Mouse (Mus musculus) MEL (cell line): ENCODE data around the gene Pld4. TPM values are rescaled to one million over a fixed set of nuclear protein-coding genes. Genes with fewer than 3 reads are reported as not detected.

ENCODE experiments used
- DNase-seq: peaks from one replicate; pipeline ENCODE4 v3.0.0; 2011; ENCODE audit warnings: low read depth, low spot score
- H3K27ac ChIP-seq: 2 replicates; pipeline ENCODE4 v1.5.1; 2012; ENCODE audit warnings: low read depth, mild to moderate bottlenecking, control low read depth, low read length, moderate library complexity; ENCODE audit not compliant: control insufficient read depth
- H3K27me3 ChIP-seq, 2 experiments: fragments of 150-350 bp in 1 of 2; sonication (generic) in 1 of 2; 2 replicates each; pipeline ENCODE4 v1.6.1; 2012; ENCODE audit warnings: low read length in 2 of 2, mild to moderate bottlenecking in 2 of 2, improper control_type of control experiment in 1 of 2, moderate library complexity in 1 of 2; ENCODE audit not compliant: insufficient read depth in 2 of 2, control insufficient read depth in 1 of 2
- H3K36me3 ChIP-seq, 2 experiments: 2 replicates each; pipeline ENCODE4 v1.6.1; 2012 to 2014; ENCODE audit warnings: low read length in 2 of 2, improper control_type of control experiment in 1 of 2, inconsistent platforms in 1 of 2, mild to moderate bottlenecking in 1 of 2; ENCODE audit not compliant: insufficient read depth in 2 of 2, control insufficient read depth in 1 of 2
- H3K4me1 ChIP-seq, 2 experiments: fragments of 150-350 bp in 1 of 2; sonication (generic) in 1 of 2; 2 replicates each; pipeline ENCODE4 v1.6.1; 2012; ENCODE audit warnings: low read length in 2 of 2, improper control_type of control experiment in 1 of 2, mild to moderate bottlenecking in 1 of 2; ENCODE audit not compliant: insufficient read depth in 2 of 2, control insufficient read depth in 1 of 2
- H3K4me3 ChIP-seq, 2 experiments: fragments of 150-350 bp in 1 of 2; sonication (generic) in 1 of 2; 2 replicates each; pipeline ENCODE4 v1.5.1; 2012; ENCODE audit warnings: low read depth in 2 of 2, low read length in 2 of 2, mild to moderate bottlenecking in 2 of 2, moderate library complexity in 2 of 2, control low read depth in 1 of 2, improper control_type of control experiment in 1 of 2; ENCODE audit not compliant: control insufficient read depth in 1 of 2, insufficient read depth in 1 of 2
- H3K79me2 ChIP-seq: 2 replicates; pipeline ENCODE4 v1.6.1; 2012; ENCODE audit warnings: mild to moderate bottlenecking, low read length, moderate library complexity; ENCODE audit not compliant: control insufficient read depth, poor library complexity, insufficient read depth
- H3K9ac ChIP-seq: 2 replicates; pipeline ENCODE4 v1.6.1; 2012; ENCODE audit warnings: low read depth, mild to moderate bottlenecking, control low read depth, low read length, moderate library complexity; ENCODE audit not compliant: control insufficient read depth, poor library complexity, severe bottlenecking
- H3K9me3 ChIP-seq: fragments of 150-350 bp; sonication (generic); replicated peaks from 2 replicates; pipeline ENCODE4 v1.6.1; 2012; ENCODE audit warnings: mild to moderate bottlenecking, low read length, improper control_type of control experiment, moderate library complexity; ENCODE audit not compliant: insufficient read depth
- CHD2 ChIP-seq: IDR thresholded peaks from 2 replicates; pipeline ENCODE4 v1.6.1; 2011; ENCODE audit warnings: low read length, improper control_type of control experiment
- CTCF ChIP-seq, 3 experiments: IDR thresholded peaks in 2 of 3; conservative IDR thresholded peaks in 1 of 3; 2 replicates each; pipeline ENCODE4 v1.5.1; 2011 to 2012; ENCODE audit warnings: low read length in 3 of 3, low read depth in 2 of 3, mild to moderate bottlenecking in 2 of 3, improper control_type of control experiment in 1 of 3, inconsistent platforms in 1 of 3, mixed read lengths in 1 of 3, moderate library complexity in 1 of 3; ENCODE audit not compliant: control insufficient read depth in 1 of 3, insufficient read depth in 1 of 3, poor library complexity in 1 of 3, severe bottlenecking in 1 of 3
- ELF1 ChIP-seq: IDR thresholded peaks from 2 replicates; pipeline ENCODE4 v1.6.1; 2014; ENCODE audit warnings: low read depth, mild to moderate bottlenecking, inconsistent platforms, low read length, improper control_type of control experiment, moderate library complexity
- ETS1 ChIP-seq: IDR thresholded peaks from 2 replicates; pipeline ENCODE4 v1.6.1; 2012; ENCODE audit warnings: low read depth, mild to moderate bottlenecking, inconsistent platforms, low read length, improper control_type of control experiment, moderate library complexity
- GATA1 ChIP-seq: IDR thresholded peaks from 2 replicates; pipeline ENCODE4 v1.6.1; 2011; ENCODE audit warnings: low read depth, low read length, improper control_type of control experiment
- MAFK ChIP-seq: IDR thresholded peaks from 2 replicates; pipeline ENCODE4 v1.6.1; 2011; ENCODE audit warnings: low read depth, mild to moderate bottlenecking, low read length, improper control_type of control experiment, borderline replicate concordance
- MAX ChIP-seq: IDR thresholded peaks from 2 replicates; pipeline ENCODE4 v1.6.1; 2011; ENCODE audit warnings: low read length, improper control_type of control experiment
- MAZ ChIP-seq: IDR thresholded peaks from 2 replicates; pipeline ENCODE4 v1.6.1; 2012; ENCODE audit warnings: low read depth, mild to moderate bottlenecking, inconsistent platforms, low read length, improper control_type of control experiment
- MEF2A ChIP-seq: IDR thresholded peaks from 2 replicates; pipeline ENCODE4 v1.6.1; 2014; ENCODE audit warnings: low read depth, mild to moderate bottlenecking, inconsistent platforms, low read length, improper control_type of control experiment; ENCODE audit not compliant: poor library complexity, insufficient replicate concordance, severe bottlenecking; ENCODE audit errors: extremely low read depth
- MXI1 ChIP-seq: IDR thresholded peaks from 2 replicates; pipeline ENCODE4 v1.6.1; 2011; ENCODE audit warnings: mild to moderate bottlenecking, low read depth, low read length, improper control_type of control experiment
- NELFE ChIP-seq: IDR thresholded peaks from 2 replicates; pipeline ENCODE4 v1.6.1; 2011; ENCODE audit warnings: low read depth, low read length, improper control_type of control experiment
- POLR2AphosphoS2 ChIP-seq: IDR thresholded peaks from 2 replicates; pipeline ENCODE4 v1.6.1; 2011; ENCODE audit warnings: low read length, improper control_type of control experiment
- POLR2AphosphoS5 ChIP-seq: IDR thresholded peaks from 2 replicates; pipeline ENCODE4 v1.6.1; 2012; ENCODE audit warnings: low read depth, borderline replicate concordance, mild to moderate bottlenecking, inconsistent platforms, low read length, moderate library complexity, mixed read lengths
- RAD21 ChIP-seq: IDR thresholded peaks from 2 replicates; pipeline ENCODE4 v1.6.1; 2011; ENCODE audit warnings: mild to moderate bottlenecking, low read depth, low read length, improper control_type of control experiment
- RCOR1 ChIP-seq: IDR thresholded peaks from 2 replicates; pipeline ENCODE4 v1.6.1; 2012; ENCODE audit warnings: low read depth, mild to moderate bottlenecking, inconsistent platforms, low read length, improper control_type of control experiment
- SIN3A ChIP-seq: IDR thresholded peaks from 2 replicates; pipeline ENCODE4 v1.6.1; 2012; ENCODE audit warnings: low read length, improper control_type of control experiment, inconsistent platforms
- SMC3 ChIP-seq: IDR thresholded peaks from 2 replicates; pipeline ENCODE4 v1.6.1; 2011; ENCODE audit warnings: low read depth, low read length, improper control_type of control experiment
- TAL1 ChIP-seq: IDR thresholded peaks from 2 replicates; pipeline ENCODE4 v1.6.1; 2012; ENCODE audit warnings: mild to moderate bottlenecking, inconsistent platforms, low read length, moderate library complexity, mixed read lengths
- TBP ChIP-seq: IDR thresholded peaks from 2 replicates; pipeline ENCODE4 v1.8.0; 2011; ENCODE audit warnings: low read depth, low read length, improper control_type of control experiment
- UBTF ChIP-seq: IDR thresholded peaks from 2 replicates; pipeline ENCODE4 v1.6.1; 2012; ENCODE audit warnings: low read depth, mild to moderate bottlenecking, inconsistent platforms, low read length, improper control_type of control experiment, moderate library complexity, borderline replicate concordance; ENCODE audit not compliant: insufficient read depth
- USF1 ChIP-seq: IDR thresholded peaks from 2 replicates; pipeline ENCODE4 v1.6.1; 2014; ENCODE audit warnings: low read depth, mild to moderate bottlenecking, inconsistent platforms, low read length, improper control_type of control experiment, moderate library complexity
- ZC3H11A ChIP-seq: IDR thresholded peaks from 2 replicates; pipeline ENCODE4 v1.6.1; 2012; ENCODE audit warnings: low read depth, mild to moderate bottlenecking, inconsistent platforms, low read length, improper control_type of control experiment
- ZKSCAN1 ChIP-seq: IDR thresholded peaks from 2 replicates; pipeline ENCODE4 v1.6.1; 2012; ENCODE audit warnings: low read depth, mild to moderate bottlenecking, inconsistent platforms, low read length, improper control_type of control experiment, moderate library complexity
- ZMIZ1 ChIP-seq: IDR thresholded peaks from 2 replicates; pipeline ENCODE4 v1.6.1; 2012; ENCODE audit warnings: low read depth, mild to moderate bottlenecking, inconsistent platforms, low read length, improper control_type of control experiment, moderate library complexity
- polyA plus RNA-seq, 2 experiments: library from polyadenylated mRNA; stranded (reverse) in 1 of 2; unstranded in 1 of 2; fragments of >175 nt in 1 of 2; fragments of >200 nt in 1 of 2; gene quantifications; 2 replicates each; pipeline versions ENCODE4 v1.2.1 to v1.2.4; 2012; ENCODE audit warnings: low replicate concordance in 2 of 2, low read depth in 1 of 2; ENCODE audit not compliant: insufficient read length in 2 of 2, insufficient read depth in 1 of 2, missing spikeins in 1 of 2
- total RNA-seq: library from RNA; depleted of rRNA; stranded (reverse); fragments of 300-350 nt; gene quantifications from 2 replicates; pipeline ENCODE4 v1.2.3, GENCODE M21; 2012

Pld4 gene
- total and polyA plus RNA-seq, 3 experiments, result 9.7 to 16.4 TPM; not detected in 1

GRCm38 (mm10) chr12:112737761-112738160 is 22.7 kb upstream of the Pld4 start:
- H3K27me3 ChIP-seq, result no peaks in the 10 kb centered on the region
- H3K4me1 ChIP-seq, result peaks cover 0 to 4% of the 10 kb centered on the region in 2 experiments; a peak in 1 of 4 replicates
- H3K9me3 ChIP-seq, result no peaks in the 10 kb centered on the region
- H3K79me2 ChIP-seq, result no peaks in the 10 kb centered on the region
- no peak for TF ChIP-seq POLR2AphosphoS5
- TF ChIP-seq MEF2A, result no peak
- no peak for TF ChIP-seq UBTF
- TF ChIP-seq POLR2AphosphoS2, result no peak
- TF ChIP-seq CTCF (IDR thresholded peaks at IDR 0.05 in 2 of 3, conservative IDR thresholded peaks at IDR 0.05 in 1 of 3; ENCODE audit: control insufficient read depth in 1 of 3, insufficient read depth in 1 of 3, low read depth in 2 of 3, low read length in 3 of 3, poor library complexity in 1 of 3, severe bottlenecking in 1 of 3), result no peak
- TF ChIP-seq MAFK, result no peak
- TF ChIP-seq TAL1, result no peak
- no peak for TF ChIP-seq CHD2
- no peak for TF ChIP-seq MAX
- TF ChIP-seq MAZ, result no peak
- no peak for TF ChIP-seq TBP
- TF ChIP-seq NELFE, result no peak
- no peak for TF ChIP-seq RAD21
- no peak for TF ChIP-seq USF1
- H3K9ac ChIP-seq, result no peak overlapping the region
- peaks cover 0 to 2% of the 10 kb centered on the region in 2 experiments; a peak in 2 of 4 replicates for H3K36me3 ChIP-seq
- no peak overlapping the region for H3K4me3 ChIP-seq
- H3K27ac ChIP-seq, result no peak overlapping the region
- DNase-seq, result no peak

DNA sequence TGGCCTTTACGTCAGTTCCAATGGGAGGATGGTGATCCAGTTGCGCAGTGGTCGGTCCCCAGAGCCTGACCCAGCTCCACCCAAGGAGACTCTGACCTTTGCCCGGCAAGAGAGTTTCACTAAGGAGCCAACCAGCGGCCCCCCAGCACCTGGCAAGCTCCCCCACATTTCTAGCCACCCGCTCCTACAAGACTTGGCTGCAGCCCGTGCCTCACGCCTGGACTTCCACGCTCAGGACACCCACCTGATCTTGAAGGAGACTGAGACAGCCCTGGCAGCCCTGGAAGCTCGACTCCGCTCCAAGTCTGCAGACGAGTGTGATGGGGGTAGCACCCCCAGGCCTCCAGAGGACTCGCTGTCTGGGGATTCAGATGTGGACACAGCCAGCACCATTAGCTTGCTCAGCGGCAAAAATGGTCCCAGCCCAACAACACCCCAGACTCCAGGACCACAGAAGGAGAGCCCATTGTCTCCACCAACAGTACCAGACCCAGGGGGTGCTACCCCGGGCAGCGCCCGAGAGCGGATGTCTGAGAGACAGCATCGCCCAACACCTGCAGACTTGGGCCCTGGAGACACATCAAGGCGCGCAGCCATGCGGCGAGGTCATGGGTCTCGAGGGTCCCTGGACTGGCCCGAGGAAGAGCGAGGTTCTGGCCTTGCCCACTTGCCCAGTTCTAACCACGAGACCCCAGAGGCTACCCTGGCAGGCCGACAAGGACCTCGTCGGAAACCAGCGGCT is 22.0 kb upstream of the Pld4 start:
- DNase-seq, result no peak
- peaks cover 0 to 4% of the 10 kb centered on the region in 2 experiments; a peak in 2 of 4 replicates for H3K36me3 ChIP-seq
- H3K79me2 ChIP-seq, result no peaks in the 10 kb centered on the region; the same call in 1 of the 2 replicates
- no peak for TF ChIP-seq MEF2A
- no peak for TF ChIP-seq POLR2AphosphoS5
- TF ChIP-seq ZMIZ1, result no peak
- TF ChIP-seq MXI1, result no peak
- TF ChIP-seq RAD21, result no peak
- no peak for TF ChIP-seq USF1
- TF ChIP-seq CTCF (IDR thresholded peaks at IDR 0.05 in 2 of 3, conservative IDR thresholded peaks at IDR 0.05 in 1 of 3; ENCODE audit: control insufficient read depth in 1 of 3, insufficient read depth in 1 of 3, low read depth in 2 of 3, low read length in 3 of 3, poor library complexity in 1 of 3, severe bottlenecking in 1 of 3), result no peak
- TF ChIP-seq ZC3H11A, result no peak
- TF ChIP-seq RCOR1, result no peak
- TF ChIP-seq CHD2, result no peak
- TF ChIP-seq MAZ, result no peak
- TF ChIP-seq GATA1, result no peak
- TF ChIP-seq TBP, result no peak
- TF ChIP-seq ETS1, result no peak
- TF ChIP-seq ELF1, result no peak
- no peak for TF ChIP-seq ZKSCAN1
- no peak for TF ChIP-seq UBTF
- TF ChIP-seq SMC3, result no peak
- no peak for TF ChIP-seq MAX
- no peak for TF ChIP-seq SIN3A
- TF ChIP-seq, all 39 proteins: peak for 0
- Histone ChIP-seq H3K4me3 (no peak overlapping the region), H3K9ac (no peak overlapping the region), H3K9me3 (no peaks in the 10 kb centered on the region), H3K4me1 (peaks cover 0 to 7% of the 10 kb centered on the region in 2 experiments; a peak in 1 of 4 replicates), H3K27me3 (no peaks in the 10 kb centered on the region), H3K27ac (no peak overlapping the region)
